Mouse (Mus musculus) left cerebral cortex, postnatal 4 days (tissue): ENCODE results near the gene Pkp1. TPM values are rescaled to one million over a fixed set of nuclear protein-coding genes. Genes with fewer than 3 reads are reported as not detected.

Experiments
- DNase-seq: peaks from one replicate; pipeline ENCODE4 v3.0.0-alpha.2; 2022
- intact Hi-C: fragments of 180-260 bp; cut with DNase I; formaldehyde crosslinking; loops from one replicate; pipeline ENCODE4 v1.15.1; 2025
- total RNA-seq, 2 experiments: library from RNA; stranded (reverse); gene quantifications; 2 replicates each; pipeline ENCODE4 v1.2.3; 2021

Pkp1 gene
- total RNA-seq, 2 experiments from 2014 or later = 0.18 TPM; not detected in 1

GRCm38 (mm10) chr1:135834983-135835382 lies 84.0 kb downstream of the Pkp1 start:
- intact Hi-C loops = no loop called here
- DNase-seq = no peak

- intact Hi-C loops = no loop called here
- DNase-seq = no peak
Observed at GRCm38 (mm10) chr1:135834206-135834859, 84.7 kb downstream of the Pkp1 start.

- DNase-seq = no peak
- intact Hi-C loops = no loop called here
Observed at GRCm38 (mm10) chr1:135828918-135829317, 90.1 kb downstream of the Pkp1 start.

GRCm38 (mm10) chr1:135821780-135822179 lies 97.2 kb downstream of the Pkp1 start:
- intact Hi-C loops = no loop called here
- DNase-seq = no peak

Other genes starting within 250 kb of the Pkp1 start
- gene Csrp1, start 199.1 kb downstream of the Pkp1 start, total RNA-seq = 10 to 100 TPM; 31.2 to 32.8 TPM
- 10 to 100 TPM; 11.2 to 12.9 TPM for gene Phlda3, start 153.1 kb downstream of the Pkp1 start, total RNA-seq
- not detected for gene Tnni1, start 139.8 kb downstream of the Pkp1 start, total RNA-seq
- under 1 TPM; 0.64 to 0.86 TPM for gene Lad1, start 100.6 kb downstream of the Pkp1 start, total RNA-seq
- under 1 TPM; 0.62 to 0.85 TPM for gene Tnnt2, start 82.9 kb downstream of the Pkp1 start, total RNA-seq
- gene Igfn1, start 87.1 kb upstream of the Pkp1 start, total RNA-seq = under 1 TPM; 0.08 to 0.10 TPM
- 10 to 100 TPM; 64.2 to 77.1 TPM for gene Tmem9, start 88.9 kb upstream of the Pkp1 start, total RNA-seq
- gene Ascl5, start 131.6 kb upstream of the Pkp1 start, total RNA-seq = 1 to 10 TPM; 1.2 to 1.3 TPM
- gene Cacna1s, start 133.5 kb upstream of the Pkp1 start, total RNA-seq = under 1 TPM; 0.60 to 0.95 TPM
- gene Kif21b, start 212.2 kb upstream of the Pkp1 start, total RNA-seq = 100 to 1,000 TPM; 320 to 326 TPM